Mouse (Mus musculus) forebrain, embryonic 14.5 days (tissue): ENCODE results near the gene Vmn2r56. TPM values are rescaled to one million over a fixed set of nuclear protein-coding genes. Genes with fewer than 3 reads are reported as not detected.

Source experiments
- polyA plus RNA-seq: library from polyadenylated mRNA; unstranded; fragments of >200 nt; fragmentation: Nextera tagmentation; extraction: Ambion mirVana; gene quantifications from 2 replicates; pipeline ENCODE4 v1.2.1, GENCODE M21; 2014

Vmn2r56 gene
- polyA plus RNA-seq, 1 experiment from 2014 or later: not detected

Other genes with a start within 250 kb of the Vmn2r56 start
- not detected in 2 replicates for gene 2900092C05Rik, start 222.5 kb downstream of the Vmn2r56 start, polyA plus RNA-seq
- not detected in 2 replicates for gene Vmn2r53, start 126.2 kb downstream of the Vmn2r56 start, polyA plus RNA-seq
- not detected in 2 replicates for gene Vmn2r54, start 94.7 kb downstream of the Vmn2r56 start, polyA plus RNA-seq
- gene Vmn2r55, start 50.0 kb downstream of the Vmn2r56 start, polyA plus RNA-seq: not detected in 2 replicates
- gene Zscan18, start 68.6 kb upstream of the Vmn2r56 start, polyA plus RNA-seq: 15.7 and 20.6 TPM in 2 replicates
- 16.1 and 23.6 TPM in 2 replicates for gene Zfp329, start 83.9 kb upstream of the Vmn2r56 start, polyA plus RNA-seq
- 29.7 and 38.8 TPM in 2 replicates for gene Zfp110, start 99.8 kb upstream of the Vmn2r56 start, polyA plus RNA-seq
- 8.9 and 10.5 TPM in 2 replicates for gene Zfp128, start 146.2 kb upstream of the Vmn2r56 start, polyA plus RNA-seq
- 15.4 and 16.3 TPM in 2 replicates for gene Zscan22, start 162.8 kb upstream of the Vmn2r56 start, polyA plus RNA-seq
- gene Rps5, start 187.3 kb upstream of the Vmn2r56 start, polyA plus RNA-seq: 740 and 1,089 TPM in 2 replicates
- gene Rnf225, start 192.4 kb upstream of the Vmn2r56 start, polyA plus RNA-seq: 0.48 and 0.57 TPM in 2 replicates
- 10.1 and 11.4 TPM in 2 replicates for gene Zfp324, start 230.8 kb upstream of the Vmn2r56 start, polyA plus RNA-seq
- 4.5 and 4.9 TPM in 2 replicates for gene Zfp446, start 242.8 kb upstream of the Vmn2r56 start, polyA plus RNA-seq